Mouse (Mus musculus) right cerebral cortex, adult 18-20 months (tissue): ENCODE data around the gene Blvrb.
"Not testable (repeated sequence)": the region's sequence is repeated elsewhere in the genome, so short reads cannot be mapped to it uniquely, and the experiment has no call there.

Experiments
- DNase-seq: peaks from one replicate; pipeline ENCODE4 v3.0.0; 2022; ENCODE audit warnings: mixed read lengths

Gene Blvrb

GRCm38 (mm10) chr7:27486102-27486769, 38.5 kb downstream of the Blvrb start:
- no peak for DNase-seq

- peak; percentile 100 for DNase-seq
Measured at GRCm38 (mm10) chr7:27486770-27487697, 39.3 kb downstream of the Blvrb start, which contains the start of gene Sertad1. Sertad1 (plus strand) TSS chr7:27486910.

GRCm38 (mm10) chr7:27487740-27488268, 40.0 kb downstream of the Blvrb start:
- peak; percentile 79 for DNase-seq

GRCm38 (mm10) chr7:27489270-27489869, 41.6 kb downstream of the Blvrb start:
- DNase-seq = no peak

GRCm38 (mm10) chr7:27490227-27490542, 42.4 kb downstream of the Blvrb start:
- DNase-seq = no peak

- peak; percentile 87 for DNase-seq
Measured at GRCm38 (mm10) chr7:27490543-27491329, 43.0 kb downstream of the Blvrb start.

GRCm38 (mm10) chr7:27491856-27492255, 44.1 kb downstream of the Blvrb start:
- DNase-seq = no peak

- no peak for DNase-seq
Measured at GRCm38 (mm10) chr7:27493022-27493421, 45.2 kb downstream of the Blvrb start.

GRCm38 (mm10) chr7:27493450-27493849, 45.7 kb downstream of the Blvrb start:
- DNase-seq = no peak

GRCm38 (mm10) chr7:27494659-27495367, 47.0 kb downstream of the Blvrb start:
- not testable (repeated sequence) for DNase-seq

- no peak for DNase-seq
Measured at GRCm38 (mm10) chr7:27499036-27499435, 51.3 kb downstream of the Blvrb start, which contains the start of gene Prx. Prx (plus strand) TSS chr7:27499324.

GRCm38 (mm10) chr7:27501620-27502019, 53.8 kb downstream of the Blvrb start:
- DNase-seq = no peak

GRCm38 (mm10) chr7:27506765-27507370, 59.1 kb downstream of the Blvrb start:
- no peak for DNase-seq

GRCm38 (mm10) chr7:27507711-27508647, 60.2 kb downstream of the Blvrb start:
- peak; percentile 91 for DNase-seq

GRCm38 (mm10) chr7:27508648-27509005, 60.8 kb downstream of the Blvrb start:
- DNase-seq = no peak

GRCm38 (mm10) chr7:27510809-27511208, 63.0 kb downstream of the Blvrb start:
- DNase-seq = no peak

- DNase-seq = no peak
Measured at GRCm38 (mm10) chr7:27514961-27515360, 67.2 kb downstream of the Blvrb start.
